Mouse (Mus musculus): ENCODE measurements around the gene Hist2h3c1.

GRCm38 (mm10) chr3:96266132-96266710 lies 19.7 kb downstream of the Hist2h3c1 start:
- no peak for TF ChIP-seq POLR2A (IDR thresholded peaks at IDR 0.05; ENCODE audit: extremely low read depth, insufficient read depth, low read length)
- no peak for TF ChIP-seq CTCF (IDR thresholded peaks at IDR 0.05; ENCODE audit: extremely low read depth, insufficient read depth, low read length)
